Mouse (Mus musculus) liver, postnatal 0 days (tissue): ENCODE data around the gene Cfl2.

Experiments
- CTCF ChIP-seq: sonication (generic); IDR thresholded peaks from 2 replicates; pipeline ENCODE4 v1.5.1; 2016; ENCODE audit warnings: antibody characterized with exemption, low read depth
- EP300 ChIP-seq: IDR thresholded peaks from 2 replicates; pipeline ENCODE4 v1.6.1; 2016; ENCODE audit warnings: antibody characterized with exemption, low read depth, mild to moderate bottlenecking

GRCm38 (mm10) chr12:54859531-54859930, 3.1 kb downstream of the Cfl2 start:
- TF ChIP-seq EP300 (no peak), CTCF (no peak)
